Mouse (Mus musculus) gastrocnemius, adult 18-20 months (tissue): ENCODE data around the gene Luzp4. TPM values are rescaled to one million over a fixed set of nuclear protein-coding genes. Genes with fewer than 3 reads are reported as not detected.
"Not testable (repeated sequence)": the region's sequence is repeated elsewhere in the genome, so short reads cannot be mapped to it uniquely, and the experiment has no call there.

ENCODE experiments used
- DNase-seq: peaks from one replicate; pipeline ENCODE4 v3.0.0; 2021; ENCODE audit warnings: low spot score
- long read RNA-seq, 2 experiments: library from polyadenylated mRNA; stranded (forward); transcript quantifications; one replicate each; pipeline ENCODE4 v2.0.0; 2021
- total RNA-seq, 2 experiments: library from RNA; stranded (reverse); gene quantifications; 2 replicates each; pipeline ENCODE4 v1.2.3; 2021

Luzp4 gene
- not detected for total RNA-seq
- long read RNA-seq, experiment 1 = 0 reads
- long read RNA-seq, experiment 2 = 0 reads

DNA sequence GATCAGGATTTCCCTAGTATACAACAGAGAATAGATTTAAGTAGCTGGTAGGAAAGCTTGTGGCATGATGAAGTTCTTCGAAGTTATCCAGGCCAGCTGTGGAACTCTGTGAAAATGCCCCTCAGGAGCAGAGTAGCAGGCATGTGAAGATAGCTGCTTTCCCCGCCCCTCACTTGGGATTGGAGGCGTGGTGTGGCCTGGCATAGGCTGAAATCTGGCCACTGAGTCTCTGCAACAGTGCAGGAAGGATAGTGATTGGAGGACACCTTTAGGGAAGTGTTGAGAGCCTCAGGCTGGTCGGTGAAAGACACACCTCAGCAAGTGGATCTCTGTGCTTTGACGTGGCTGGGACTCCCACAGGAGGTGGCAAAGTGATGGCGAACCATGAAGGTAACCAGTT, at the start of gene Luzp4:
Luzp4 (plus strand) TSS at position 301 of the 400 bp plus-strand sequence.
- not testable (repeated sequence) for DNase-seq

- DNase-seq = not testable (repeated sequence)
Observed at GRCm38 (mm10) chrX:148841801-148842200, 15.6 kb upstream of the Luzp4 start.

Other genes starting within 250 kb of the Luzp4 start
- gene Gm8334, start 242.5 kb upstream of the Luzp4 start, total RNA-seq = not detected
- gene Gm15127, start 194.0 kb upstream of the Luzp4 start, total RNA-seq = not detected
- gene Ott, start 216.6 kb downstream of the Luzp4 start, total RNA-seq = not detected